Mouse (Mus musculus): ENCODE results near the gene Syngap1. TPM values are rescaled to one million over a fixed set of nuclear protein-coding genes. Genes with fewer than 3 reads are reported as not detected.
"Not testable (repeated sequence)": the region's sequence is repeated elsewhere in the genome, so short reads cannot be mapped to it uniquely, and the experiment has no call there.

Gene Syngap1
- polyA plus RNA-seq, 1 experiment: 14.8 TPM

- no peak overlapping the region for H3K27ac ChIP-seq (ENCODE audit: insufficient read depth, low read depth, low read length)
- no peak for DNase-seq
- TF ChIP-seq POLR2A (IDR thresholded peaks at IDR 0.05; ENCODE audit: low read depth, low read length) (no peak), CTCF (conservative IDR thresholded peaks at IDR 0.05; ENCODE audit: insufficient read depth, insufficient read length, low read depth, low read length) (no peak)
- no peaks in the 10 kb centered on the region for H3K27me3 ChIP-seq (replicated peaks; ENCODE audit: control insufficient read depth, insufficient read depth, low read length)
- WGBS: 45% methylated on average over 1 of the region's 1 CpGs
- no peaks in the 10 kb centered on the region for H3K36me3 ChIP-seq (ENCODE audit: control insufficient read depth, insufficient read depth, low read length)
- peaks cover 3% of the 10 kb centered on the region for H3K4me1 ChIP-seq (ENCODE audit: control insufficient read depth, insufficient read depth, low read length)
- no peak overlapping the region for H3K4me3 ChIP-seq (ENCODE audit: insufficient read depth, low read depth, low read length)
These were observed 25.8 kb upstream of the Syngap1 start for GRCm38 (mm10) chr17:26915248-26915647.

DNA sequence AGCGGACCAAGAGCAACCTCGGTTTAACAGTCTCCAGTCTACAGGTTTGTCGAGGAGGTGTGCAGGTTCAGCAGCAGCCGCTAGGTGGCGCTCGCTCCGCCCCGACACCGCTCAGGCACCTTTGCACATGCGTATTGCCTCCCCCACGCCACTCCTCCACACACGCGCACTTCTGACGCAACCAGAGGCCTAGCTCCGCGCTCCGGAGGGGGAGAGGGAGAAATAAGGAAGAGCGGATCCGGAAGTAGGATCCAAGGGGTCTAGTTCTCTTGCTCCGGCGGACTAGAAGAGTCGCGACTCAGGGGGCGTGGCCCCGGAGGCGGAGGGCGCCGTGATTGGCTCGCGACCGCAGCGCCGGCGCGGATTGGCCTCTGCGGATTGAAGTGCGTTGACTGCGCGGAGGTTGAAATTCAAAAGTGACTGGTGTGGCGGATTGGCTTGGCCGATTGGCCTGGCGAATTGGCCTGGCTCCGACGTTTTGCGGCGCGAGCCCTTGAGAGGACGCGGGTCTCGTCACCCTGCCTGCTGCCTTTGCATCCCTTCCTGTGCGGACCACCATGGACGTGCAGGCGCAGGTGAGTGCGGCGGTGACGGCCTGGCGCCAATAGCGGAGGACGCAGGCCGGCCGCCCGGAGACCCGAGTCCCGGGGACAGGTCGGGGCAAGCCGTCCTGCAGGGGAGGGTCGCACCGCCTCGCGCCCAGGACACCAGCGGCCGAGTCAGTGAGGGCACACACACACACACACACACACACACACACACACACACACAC is 24.2 kb upstream of the Syngap1 start, which contains the start of gene Kifc5b:
TSS of gene Kifc5b (plus strand) at position 381 of the 772 bp plus-strand sequence.
- Histone ChIP-seq H3K27me3 (replicated peaks; ENCODE audit: control insufficient read depth, insufficient read depth, low read length) (no peaks in the 10 kb centered on the region), H3K4me3 (ENCODE audit: insufficient read depth, low read depth, low read length) (peak within 1 kb of the TSS; percentile 56), H3K4me1 (ENCODE audit: control insufficient read depth, insufficient read depth, low read length) (peaks cover 10% of the 10 kb centered on the region), H3K36me3 (ENCODE audit: control insufficient read depth, insufficient read depth, low read length) (no peaks in the 10 kb centered on the region), H3K27ac (ENCODE audit: insufficient read depth, low read depth, low read length) (no peak within 1 kb of the TSS)
- no peak for TF ChIP-seq POLR2A (IDR thresholded peaks at IDR 0.05; ENCODE audit: low read depth, low read length)
- TF ChIP-seq CTCF (conservative IDR thresholded peaks at IDR 0.05; ENCODE audit: insufficient read depth, insufficient read length, low read depth, low read length): peak; percentile 99; the same call in 1 of the 2 replicates
- peak; percentile 100 for DNase-seq
- under 1% methylated on average over 72 of the region's 72 CpGs for WGBS

GRCm38 (mm10) chr17:26917560-26917959 is 23.5 kb upstream of the Syngap1 start:
- 2% methylated on average over 12 of the region's 12 CpGs for WGBS
- H3K27me3 ChIP-seq (replicated peaks; ENCODE audit: control insufficient read depth, insufficient read depth, low read length); H3K4me1 ChIP-seq (ENCODE audit: control insufficient read depth, insufficient read depth, low read length); H3K36me3 ChIP-seq (ENCODE audit: control insufficient read depth, insufficient read depth, low read length); DNase-seq; H3K27ac ChIP-seq (ENCODE audit: insufficient read depth, low read depth, low read length): not testable (repeated sequence)
- peak overlapping the region; percentile 56 for H3K4me3 ChIP-seq (ENCODE audit: insufficient read depth, low read depth, low read length)

DNA sequence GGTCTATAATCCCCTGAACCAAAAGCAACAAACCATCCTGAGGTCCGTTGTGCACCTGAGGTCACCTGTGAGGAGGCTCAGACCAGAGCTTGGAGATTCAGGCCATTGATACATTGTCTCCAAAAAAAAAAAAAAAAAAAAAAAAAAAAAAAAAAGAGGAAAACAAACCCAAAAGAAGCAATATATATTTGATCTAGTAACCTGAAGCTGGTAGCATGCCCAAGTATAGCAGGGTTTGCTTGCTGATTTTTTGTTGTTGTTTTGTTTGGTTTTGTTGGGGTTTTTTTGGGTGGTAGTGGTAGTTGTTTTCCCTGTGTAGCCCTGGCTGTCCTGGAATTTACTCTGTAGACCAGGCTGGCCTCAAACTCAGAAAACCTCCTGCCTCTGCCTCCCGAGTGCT is 22.7 kb upstream of the Syngap1 start:
- WGBS: 73% methylated on average over 2 of the region's 2 CpGs
- Histone ChIP-seq H3K4me1 (ENCODE audit: control insufficient read depth, insufficient read depth, low read length) (peaks cover 10% of the 10 kb centered on the region), H3K4me3 (ENCODE audit: insufficient read depth, low read depth, low read length) (no peak overlapping the region), H3K27ac (ENCODE audit: insufficient read depth, low read depth, low read length) (no peak overlapping the region), H3K36me3 (ENCODE audit: control insufficient read depth, insufficient read depth, low read length) (no peaks in the 10 kb centered on the region), H3K27me3 (replicated peaks; ENCODE audit: control insufficient read depth, insufficient read depth, low read length) (no peaks in the 10 kb centered on the region)
- no peak for DNase-seq
- TF ChIP-seq POLR2A (IDR thresholded peaks at IDR 0.05; ENCODE audit: low read depth, low read length): no peak

DNA sequence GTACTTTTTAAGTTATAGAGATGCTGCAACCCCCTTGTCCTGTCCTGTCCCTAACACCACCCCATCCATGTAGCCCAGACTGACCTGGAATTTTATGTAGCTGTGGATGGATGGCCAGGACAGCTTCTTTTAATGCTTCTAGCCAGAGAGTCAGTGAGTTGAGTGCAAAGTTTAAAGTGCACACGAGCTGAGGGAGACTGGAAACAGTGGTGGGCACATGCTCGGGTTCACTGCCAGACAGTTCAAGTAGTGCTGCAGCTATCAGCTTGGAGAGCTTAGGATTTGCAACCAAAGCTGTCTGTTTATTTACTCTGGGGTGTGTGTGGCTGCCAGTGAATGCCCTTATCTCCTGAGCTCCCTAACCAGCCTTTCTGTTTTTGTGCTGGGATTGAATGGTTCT is 21.5 kb upstream of the Syngap1 start:
- not testable (repeated sequence) for H3K36me3 ChIP-seq (ENCODE audit: control insufficient read depth, insufficient read depth, low read length); H3K4me3 ChIP-seq (ENCODE audit: insufficient read depth, low read depth, low read length); H3K27me3 ChIP-seq (replicated peaks; ENCODE audit: control insufficient read depth, insufficient read depth, low read length); H3K4me1 ChIP-seq (ENCODE audit: control insufficient read depth, insufficient read depth, low read length)
- peak overlapping the region; percentile 42; the same call in 1 of the 2 replicates for H3K27ac ChIP-seq (ENCODE audit: insufficient read depth, low read depth, low read length)
- DNase-seq: peak; percentile 69
- 72% methylated on average over 2 of the region's 2 CpGs for WGBS

GRCm38 (mm10) chr17:26922368-26922767 is 18.7 kb upstream of the Syngap1 start:
- not testable (repeated sequence) for H3K4me3 ChIP-seq (ENCODE audit: insufficient read depth, low read depth, low read length); H3K27me3 ChIP-seq (replicated peaks; ENCODE audit: control insufficient read depth, insufficient read depth, low read length); DNase-seq; H3K27ac ChIP-seq (ENCODE audit: insufficient read depth, low read depth, low read length); H3K4me1 ChIP-seq (ENCODE audit: control insufficient read depth, insufficient read depth, low read length); H3K36me3 ChIP-seq (ENCODE audit: control insufficient read depth, insufficient read depth, low read length)
- 96% methylated on average over 6 of the region's 6 CpGs for WGBS

- not testable (repeated sequence) for H3K4me3 ChIP-seq (ENCODE audit: insufficient read depth, low read depth, low read length); H3K36me3 ChIP-seq (ENCODE audit: control insufficient read depth, insufficient read depth, low read length); H3K27me3 ChIP-seq (replicated peaks; ENCODE audit: control insufficient read depth, insufficient read depth, low read length); H3K4me1 ChIP-seq (ENCODE audit: control insufficient read depth, insufficient read depth, low read length); DNase-seq; H3K27ac ChIP-seq (ENCODE audit: insufficient read depth, low read depth, low read length)
- WGBS: 96% methylated on average over 9 of the region's 9 CpGs
These were observed 15.6 kb upstream of the Syngap1 start for GRCm38 (mm10) chr17:26925414-26925813.

GRCm38 (mm10) chr17:26931795-26932194 is 9.3 kb upstream of the Syngap1 start:
- peak; percentile 70 for TF ChIP-seq CTCF (conservative IDR thresholded peaks at IDR 0.05; ENCODE audit: insufficient read depth, insufficient read length, low read depth, low read length)
- not testable (repeated sequence) for H3K4me1 ChIP-seq (ENCODE audit: control insufficient read depth, insufficient read depth, low read length); H3K4me3 ChIP-seq (ENCODE audit: insufficient read depth, low read depth, low read length); H3K27me3 ChIP-seq (replicated peaks; ENCODE audit: control insufficient read depth, insufficient read depth, low read length); H3K27ac ChIP-seq (ENCODE audit: insufficient read depth, low read depth, low read length); H3K36me3 ChIP-seq (ENCODE audit: control insufficient read depth, insufficient read depth, low read length)
- DNase-seq: peak; percentile 66
- WGBS: 56% methylated on average over 7 of the region's 7 CpGs

Data from kidney, adult 2 months (tissue).